Mouse (Mus musculus) kidney, adult 18-20 months (tissue): Measurements from ENCODE around the gene Gm8265.
"Not testable (repeated sequence)": the region's sequence is repeated elsewhere in the genome, so short reads cannot be mapped to it uniquely, and the experiment has no call there.

Source experiments
- DNase-seq: peaks from one replicate; pipeline ENCODE4 v3.0.0; 2021

The Gm8265 gene

DNA sequence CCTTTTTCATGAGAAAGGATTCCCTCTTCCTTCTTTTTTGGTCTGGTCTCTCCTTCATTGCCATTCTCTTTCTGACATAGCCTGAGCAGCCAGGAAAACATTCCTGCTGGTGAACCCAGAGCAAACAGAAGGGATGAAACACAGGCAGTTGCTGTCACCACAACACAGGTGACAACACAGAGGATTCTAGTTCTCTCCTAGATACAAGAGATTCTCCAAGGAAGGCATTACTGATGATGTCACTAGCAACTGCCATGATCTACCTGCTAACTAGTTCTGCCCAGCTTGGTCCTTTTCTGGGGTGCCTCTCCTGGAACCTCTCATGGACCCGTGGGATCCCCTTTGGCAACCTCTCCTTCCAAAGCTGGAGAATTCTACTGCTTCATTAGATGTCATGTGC, at the start of gene Gm8265:
Gene Gm8265, minus strand, starts transcription at position 101 of the 400 bp plus-strand sequence.
- DNase-seq = not testable (repeated sequence)
